Mouse (Mus musculus) frontal cortex, adult 2 months (tissue): ENCODE measurements around the gene Wdr25. TPM values are rescaled to one million over a fixed set of nuclear protein-coding genes. Genes with fewer than 3 reads are reported as not detected.
"Not testable (repeated sequence)": the region's sequence is repeated elsewhere in the genome, so short reads cannot be mapped to it uniquely, and the experiment has no call there.

Experiments used
- DNase-seq, 2 experiments: peaks; one replicate each; pipeline ENCODE4 v3.0.0; 2022; ENCODE audit warnings: low spot score in 1 of 2; ENCODE audit errors: extremely low spot score in 1 of 2
- polyA plus RNA-seq: library from polyadenylated mRNA; depleted of rRNA; stranded (reverse); fragments of >200 nt; gene quantifications from 2 replicates; pipeline ENCODE4 v1.2.3, GENCODE M21; 2012; rRNA removed

Wdr25 gene
- 17.4 and 20.0 TPM in 2 replicates for polyA plus RNA-seq

DNA sequence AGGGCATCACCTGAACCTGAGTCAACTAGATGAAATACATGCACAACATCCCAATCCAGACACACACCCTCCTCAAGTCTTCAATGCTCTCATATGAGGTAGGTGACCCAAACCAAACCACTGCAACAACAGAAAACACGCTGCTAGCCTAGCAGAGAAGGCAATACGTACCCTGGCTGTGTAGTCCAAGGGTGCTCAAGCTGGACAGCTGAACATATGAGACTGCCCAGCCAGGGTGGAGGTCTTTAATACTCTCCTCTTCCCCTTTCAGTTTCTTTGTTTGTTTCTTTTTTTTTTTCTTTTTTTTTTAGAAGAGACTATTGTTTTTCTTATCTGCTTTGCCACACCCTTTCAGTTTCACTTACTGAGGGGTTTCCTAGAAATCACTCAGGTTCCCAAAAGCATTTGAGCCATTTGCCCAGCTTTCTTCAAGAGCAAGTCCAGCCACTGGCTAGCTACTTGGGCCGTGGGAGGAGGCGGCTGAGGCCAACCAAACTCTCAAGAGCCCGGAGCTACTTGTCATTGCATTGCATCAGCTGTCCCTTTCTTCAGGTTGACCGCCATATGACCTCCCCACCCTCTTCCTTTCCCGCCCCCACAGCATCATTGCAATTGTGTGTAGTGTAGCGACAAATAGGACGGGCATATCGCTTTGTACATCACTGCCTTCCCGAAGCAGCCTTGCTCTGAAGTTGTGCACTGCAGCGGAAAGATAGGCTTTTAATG lies at the start of gene Wdr25:
Gene Wdr25 (plus strand): TSS at position 643 of the 726 bp plus-strand sequence.
- no peak for DNase-seq

GRCm38 (mm10) chr12:108848033-108848432 lies 45.4 kb upstream of the Wdr25 start:
- not testable (repeated sequence) for DNase-seq

- DNase-seq, result no peak
Measured at GRCm38 (mm10) chr12:108849488-108850022, 43.9 kb upstream of the Wdr25 start.

DNA sequence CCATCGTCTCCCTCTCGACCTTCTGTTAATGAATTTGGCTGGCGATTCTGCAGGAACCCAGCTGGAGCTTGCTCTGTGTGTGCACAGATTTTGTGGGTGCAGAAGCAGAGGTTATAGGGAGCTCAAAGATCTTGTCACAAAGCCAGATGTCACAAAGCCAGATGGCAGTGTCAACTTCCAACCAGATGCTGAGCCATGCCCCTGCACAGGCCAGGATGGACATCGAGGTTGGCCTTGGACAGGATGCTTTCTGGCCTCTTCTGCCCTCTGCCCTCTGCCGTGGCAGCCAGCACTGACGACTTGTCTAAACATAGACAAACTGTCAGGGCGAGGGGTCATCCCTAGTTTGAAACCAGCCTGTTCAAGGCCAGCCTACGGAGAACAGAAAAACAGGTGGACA lies 43.3 kb upstream of the Wdr25 start:
- DNase-seq, result no peak

DNA sequence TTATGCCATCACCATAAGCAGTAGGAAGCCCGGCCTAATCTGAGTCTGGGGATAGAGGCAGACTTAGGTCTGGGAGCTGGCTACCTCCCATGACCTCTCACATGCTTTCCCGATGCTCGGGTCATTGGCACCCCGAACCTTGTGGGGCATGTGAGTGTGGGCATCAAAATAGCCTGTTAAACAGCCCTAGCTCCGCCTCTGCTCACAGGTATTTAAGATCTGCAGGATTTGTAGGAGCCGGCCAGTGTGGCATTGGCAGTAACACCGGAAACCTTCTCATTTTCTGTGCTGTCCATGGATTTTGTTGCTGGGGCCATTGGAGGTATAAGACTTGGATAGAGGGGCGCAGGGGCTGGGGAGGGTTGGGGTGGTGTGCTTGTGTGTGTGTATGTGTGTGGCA lies 42.5 kb upstream of the Wdr25 start:
- DNase-seq, result no peak

GRCm38 (mm10) chr12:108852822-108853221 lies 40.6 kb upstream of the Wdr25 start:
- DNase-seq, result no peak

- DNase-seq, result no peak
Measured at GRCm38 (mm10) chr12:108855081-108855480, 38.4 kb upstream of the Wdr25 start.

DNA sequence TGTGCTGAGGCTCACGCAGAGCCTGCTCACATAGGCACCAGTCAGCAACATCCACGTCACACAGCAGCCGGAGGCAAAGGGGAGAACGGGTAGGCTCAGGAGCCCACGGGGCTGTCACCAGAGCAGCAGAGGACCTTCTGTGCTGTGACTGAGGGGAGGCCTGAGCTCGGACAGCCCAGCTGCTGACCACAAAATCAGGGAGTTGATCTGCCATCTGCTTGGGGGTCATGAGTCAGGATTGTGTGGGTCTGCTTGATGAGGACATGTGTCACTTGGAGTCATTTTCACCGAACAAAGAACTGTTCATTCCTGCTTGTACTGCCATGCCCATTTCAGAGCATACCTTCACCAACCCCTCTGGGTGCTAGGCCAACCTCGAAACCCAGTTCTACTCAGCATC lies 37.2 kb upstream of the Wdr25 start:
- DNase-seq, result no peak

GRCm38 (mm10) chr12:108857109-108857508 lies 36.3 kb upstream of the Wdr25 start:
- DNase-seq, result no peak

DNA sequence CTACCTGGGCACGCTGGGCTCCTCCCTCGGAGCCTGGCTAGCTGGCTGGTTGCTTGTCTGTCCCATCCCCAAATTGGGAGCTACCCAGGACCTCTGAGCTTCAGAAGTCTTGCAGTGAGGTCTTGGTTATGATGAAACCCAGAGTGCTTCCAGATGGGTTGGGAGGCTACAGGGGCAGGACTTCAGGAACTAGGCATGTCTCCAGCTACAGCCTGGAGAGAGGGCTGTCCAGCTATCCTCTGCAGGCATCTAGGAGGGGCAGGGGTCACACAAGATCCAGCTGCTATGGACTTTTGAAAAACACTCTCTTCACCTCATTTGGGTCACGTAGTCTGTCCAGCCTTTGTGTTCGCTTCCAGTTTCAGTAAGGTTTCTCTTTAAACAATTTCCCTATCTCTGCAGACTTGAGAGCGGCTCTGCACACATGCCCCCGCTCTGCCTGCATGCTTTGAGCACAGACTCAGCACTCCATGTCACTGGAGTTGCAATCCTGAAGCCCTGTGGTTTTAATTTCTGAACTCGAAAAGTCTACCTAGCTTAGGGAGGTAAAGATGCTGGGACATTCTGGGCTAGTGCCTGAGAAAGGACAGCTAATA lies 35.7 kb upstream of the Wdr25 start:
- no peak for DNase-seq

GRCm38 (mm10) chr12:108858486-108858885 lies 34.9 kb upstream of the Wdr25 start:
- DNase-seq, result no peak

- no peak for DNase-seq
Measured at GRCm38 (mm10) chr12:108865007-108865494, 28.4 kb upstream of the Wdr25 start.

- no peak for DNase-seq
Measured at GRCm38 (mm10) chr12:108869575-108869974, 23.9 kb upstream of the Wdr25 start.

DNA sequence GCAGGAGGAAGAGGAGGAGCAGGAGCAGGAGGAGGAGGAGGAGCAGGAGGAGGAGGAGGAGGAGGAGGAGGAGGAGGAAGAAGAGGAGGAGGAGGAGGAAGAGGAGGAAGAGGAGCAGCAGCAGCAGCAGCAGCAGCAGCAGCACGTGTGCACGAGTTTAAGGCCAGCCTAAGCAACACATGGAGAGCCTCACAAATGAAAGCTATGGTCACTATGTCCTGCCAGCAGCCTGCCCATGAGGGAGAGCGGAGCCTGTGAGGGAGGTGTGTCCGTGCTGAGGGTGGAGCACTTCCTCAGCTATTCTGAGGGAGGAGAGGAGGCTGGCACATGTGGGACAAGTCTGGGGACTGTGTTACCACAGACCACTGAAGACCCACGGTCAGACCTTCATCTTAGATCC lies 20.3 kb upstream of the Wdr25 start:
- no peak for DNase-seq

- no peak for DNase-seq
Measured at GRCm38 (mm10) chr12:108879138-108879537, 14.3 kb upstream of the Wdr25 start.

- DNase-seq, result no peak
Measured at GRCm38 (mm10) chr12:108880606-108881005, 12.8 kb upstream of the Wdr25 start.

GRCm38 (mm10) chr12:108881192-108881591 lies 12.2 kb upstream of the Wdr25 start:
- no peak for DNase-seq

GRCm38 (mm10) chr12:108882776-108883175 lies 10.7 kb upstream of the Wdr25 start:
- DNase-seq, result no peak

DNA sequence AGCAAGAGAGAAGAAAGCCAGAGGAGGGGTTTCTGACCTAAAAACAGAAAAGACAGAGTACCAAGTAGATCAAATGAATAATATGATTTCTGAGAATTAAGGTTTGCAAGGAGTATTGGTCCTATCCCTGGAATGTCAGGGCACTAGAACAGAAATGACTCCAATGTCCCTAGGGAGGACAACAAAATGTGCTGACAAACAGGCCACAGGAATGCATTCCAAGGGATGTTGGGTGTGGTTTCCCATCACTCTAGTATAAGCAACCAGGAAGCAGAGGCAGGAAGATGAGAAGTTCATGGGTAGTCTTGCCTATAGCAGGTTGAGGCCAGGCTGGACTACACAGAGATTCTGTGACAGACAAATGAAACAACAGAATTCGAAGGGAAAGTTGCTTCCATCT lies 7.5 kb upstream of the Wdr25 start:
- no peak for DNase-seq

DNA sequence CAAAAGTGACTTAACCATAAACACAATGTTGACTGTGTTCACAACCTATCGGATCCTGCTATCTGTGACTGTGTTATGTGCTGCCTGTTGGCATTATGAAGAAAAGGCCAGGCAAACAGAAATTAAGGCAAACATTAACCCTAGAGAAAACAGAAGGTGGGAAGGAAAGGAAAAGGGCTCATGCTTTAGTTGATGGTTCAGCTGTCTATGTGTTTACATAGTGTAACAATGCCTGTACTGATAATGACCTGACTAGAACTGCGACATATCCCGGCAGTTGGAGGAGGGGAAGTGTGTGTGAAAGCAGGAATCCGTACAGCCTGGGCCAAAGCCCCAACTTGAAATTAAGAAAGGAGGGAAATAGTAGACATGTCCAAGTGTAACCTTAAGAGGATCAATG lies 6.4 kb upstream of the Wdr25 start:
- DNase-seq, result no peak

- DNase-seq, result no peak
Measured at GRCm38 (mm10) chr12:108888632-108889031, 4.8 kb upstream of the Wdr25 start.
